Mouse (Mus musculus): ENCODE measurements at regions not wholly inside any gene's neighbourhood (a gene's known extent, or its start where the extent isn't known, plus 50 kb on each side); places are given as distances from the start of the nearest gene placed in this dataset.
A peak's percentile ranks its signal among the peaks of the same experiment; 100 is the strongest.

GRCm38 (mm10) chr3:65478215-65478614 lies 50.0 kb upstream of the Tiparp start:
- no peak for DNase-seq (ENCODE audit: extremely low spot score in 1 of 2, low spot score in 1 of 2)

GRCm38 (mm10) chr3:65477111-65477510 lies 51.1 kb upstream of the Tiparp start:
- no peak for DNase-seq (ENCODE audit: extremely low spot score in 1 of 2, low spot score in 1 of 2)

- no peak for DNase-seq (ENCODE audit: extremely low spot score in 1 of 2, low spot score in 1 of 2)
These were observed 51.9 kb upstream of the Tiparp start for GRCm38 (mm10) chr3:65476091-65476953.

GRCm38 (mm10) chr3:65474585-65474984 lies 53.6 kb upstream of the Tiparp start:
- DNase-seq (ENCODE audit: extremely low spot score in 1 of 2, low spot score in 1 of 2): no peak

GRCm38 (mm10) chr3:65471796-65472195 lies 56.4 kb upstream of the Tiparp start:
- DNase-seq (ENCODE audit: extremely low spot score in 1 of 2, low spot score in 1 of 2): no peak

- no peak for DNase-seq (ENCODE audit: extremely low spot score in 1 of 2, low spot score in 1 of 2)
These were observed 59.0 kb upstream of the Tiparp start for GRCm38 (mm10) chr3:65469207-65469606.

GRCm38 (mm10) chr3:65464769-65465168 lies 63.4 kb upstream of the Tiparp start:
- DNase-seq (ENCODE audit: extremely low spot score in 1 of 2, low spot score in 1 of 2): no peak

- DNase-seq (ENCODE audit: extremely low spot score in 1 of 2, low spot score in 1 of 2): no peak
These were observed 67.3 kb upstream of the Tiparp start for GRCm38 (mm10) chr3:65460936-65461335.

GRCm38 (mm10) chr3:65459702-65460101 lies 67.3 kb upstream of the Ssr3 start:
- no peak for DNase-seq (ENCODE audit: extremely low spot score in 1 of 2, low spot score in 1 of 2)

GRCm38 (mm10) chr3:65457931-65458330 lies 65.5 kb upstream of the Ssr3 start:
- no peak for DNase-seq (ENCODE audit: extremely low spot score in 1 of 2, low spot score in 1 of 2)

- peak; percentile 31 to 64 for DNase-seq (ENCODE audit: extremely low spot score in 1 of 2, low spot score in 1 of 2)
These were observed 63.3 kb upstream of the Ssr3 start for GRCm38 (mm10) chr3:65455597-65456284.

GRCm38 (mm10) chr3:65454301-65454700 lies 61.9 kb upstream of the Ssr3 start:
- DNase-seq (ENCODE audit: extremely low spot score in 1 of 2, low spot score in 1 of 2): no peak

- DNase-seq (ENCODE audit: extremely low spot score in 1 of 2, low spot score in 1 of 2): no peak
These were observed 56.8 kb upstream of the Ssr3 start for GRCm38 (mm10) chr3:65449176-65449575.

- no peak for DNase-seq (ENCODE audit: extremely low spot score in 1 of 2, low spot score in 1 of 2)
These were observed 51.3 kb upstream of the Ssr3 start for GRCm38 (mm10) chr3:65443701-65444100.

- DNase-seq (ENCODE audit: extremely low spot score in 1 of 2, low spot score in 1 of 2): no peak
These were observed 50.5 kb upstream of the Ssr3 start for GRCm38 (mm10) chr3:65442946-65443345.

- DNase-seq (ENCODE audit: extremely low spot score in 1 of 2, low spot score in 1 of 2): peak in 1 of 2 experiments; percentile 11
These were observed 49.8 kb upstream of the Ssr3 start for GRCm38 (mm10) chr3:65442269-65442668.
